Mouse (Mus musculus): Measurements from ENCODE around the gene Naa50.

Gene Naa50

GRCm38 (mm10) chr16:44204331-44204730, 64.7 kb downstream of the Naa50 start:
- DNase-seq = peak; percentile 70 to 75

- DNase-seq = no peak
Measured at GRCm38 (mm10) chr16:44205973-44206372, 66.3 kb downstream of the Naa50 start.

- DNase-seq = peak; percentile 16 to 36
Measured at GRCm38 (mm10) chr16:44210156-44211053, 70.8 kb downstream of the Naa50 start.

GRCm38 (mm10) chr16:44211054-44211414, 71.4 kb downstream of the Naa50 start:
- no peak for DNase-seq

GRCm38 (mm10) chr16:44212703-44213102, 73.1 kb downstream of the Naa50 start:
- DNase-seq = no peak

Data from cerebellum, postnatal 36 days (tissue).